Mouse (Mus musculus) liver, adult 2 months (tissue): ENCODE measurements around the gene Cdc34b. TPM values are rescaled to one million over a fixed set of nuclear protein-coding genes. Genes with fewer than 3 reads are reported as not detected.

Experiments used
- DNase-seq: peaks from one replicate; pipeline ENCODE4 v3.0.0-alpha.2; 2011; ENCODE audit warnings: low read depth, low spot score; ENCODE audit errors: extremely low read depth
- H3K27ac ChIP-seq: fragments of 200-500 bp; replicated peaks from 2 replicates; pipeline ENCODE4 v1.5.1; 2012; ENCODE audit warnings: low read depth, mild to moderate bottlenecking, control low read depth, inconsistent platforms, low read length; ENCODE audit not compliant: insufficient read depth
- H3K27me3 ChIP-seq: fragments of 200-500 bp; 2 replicates; pipeline ENCODE4 v1.6.1; 2012; ENCODE audit warnings: mild to moderate bottlenecking, moderate library complexity, low read length, inconsistent platforms; ENCODE audit not compliant: control insufficient read depth, insufficient read depth
- H3K36me3 ChIP-seq: fragments of 200-500 bp; 2 replicates; pipeline ENCODE4 v1.6.1; 2012; ENCODE audit warnings: low read length, inconsistent platforms; ENCODE audit not compliant: control insufficient read depth, insufficient read depth
- H3K4me1 ChIP-seq: fragments of 200-500 bp; 2 replicates; pipeline ENCODE4 v1.6.1; 2011; ENCODE audit warnings: low read length; ENCODE audit not compliant: control insufficient read depth, insufficient read depth
- H3K4me3 ChIP-seq: fragments of 200-500 bp; 2 replicates; pipeline ENCODE4 v1.5.1; 2011; ENCODE audit warnings: low read depth, mild to moderate bottlenecking, control low read depth, low read length, moderate library complexity; ENCODE audit not compliant: insufficient read depth
- H3K79me2 ChIP-seq: fragments of 200-500 bp; 2 replicates; pipeline ENCODE4 v1.6.1; 2012; ENCODE audit warnings: inconsistent platforms, mild to moderate bottlenecking, low read length, moderate library complexity; ENCODE audit not compliant: control insufficient read depth, insufficient read depth
- H3K9ac ChIP-seq: fragments of 200-500 bp; 2 replicates; pipeline ENCODE4 v1.6.1; 2012; ENCODE audit warnings: low read depth, mild to moderate bottlenecking, control low read depth, inconsistent platforms, low read length
- CTCF ChIP-seq: fragments of 200-500 bp; IDR thresholded peaks from 2 replicates; pipeline ENCODE4 v1.5.1; 2011; ENCODE audit warnings: low read depth, low read length, control low read depth
- POLR2A ChIP-seq: fragments of 200-500 bp; IDR thresholded peaks from 2 replicates; pipeline ENCODE4 v1.6.1; 2011; ENCODE audit warnings: low read length, control low read depth; ENCODE audit not compliant: insufficient read depth; ENCODE audit errors: extremely low read depth
- WGBS: fragments of 180-500 bp; shearing (Covaris S2); methylation state at CpG from one replicate; pipeline ENCODE4 v1.1.7; 2018; 5-methylcytosine and 5-hydroxymethylcytosine counted together
- polyA plus RNA-seq: library from polyadenylated mRNA; depleted of rRNA; stranded (reverse); fragments of >200 nt; gene quantifications from 2 replicates; pipeline ENCODE4 v1.2.3, GENCODE M21; 2012; rRNA removed
- total RNA-seq: library from RNA; depleted of rRNA; stranded (reverse); fragments of >200 nt; gene quantifications from 2 replicates; pipeline ENCODE4 v1.2.3, GENCODE M21; 2014; rRNA removed

The Cdc34b gene
- total and polyA plus RNA-seq, 2 experiments, result 0.07 TPM; not detected in 1

- no peak for DNase-seq
- WGBS, result 56% methylated on average over 3 of the region's 3 CpGs
These were observed 30.9 kb downstream of the Cdc34b start for GRCm38 (mm10) chr11:94772363-94773055.

GRCm38 (mm10) chr11:94773851-94774250, 32.3 kb downstream of the Cdc34b start:
- H3K27me3 ChIP-seq, result no peaks in the 10 kb centered on the region
- no peaks in the 10 kb centered on the region for H3K36me3 ChIP-seq
- TF ChIP-seq CTCF (peak; percentile 14; the same call in 1 of the 2 replicates), POLR2A (no peak)
- H3K4me1 ChIP-seq, result no peaks in the 10 kb centered on the region
- peak; percentile 6 for DNase-seq
- H3K4me3 ChIP-seq, result no peak overlapping the region
- H3K9ac ChIP-seq, result no peak overlapping the region
- H3K79me2 ChIP-seq, result no peaks in the 10 kb centered on the region
- no peak overlapping the region for H3K27ac ChIP-seq
- 89% methylated on average over 1 of the region's 1 CpGs for WGBS

More at GRCm38 (mm10) chr11:94772363-94773055, 30.9 kb downstream of the Cdc34b start:
- Histone ChIP-seq H3K36me3 (no peaks in the 10 kb centered on the region), H3K9ac (no peak overlapping the region), H3K27ac (no peak overlapping the region), H3K4me3 (no peak overlapping the region), H3K79me2 (no peaks in the 10 kb centered on the region), H3K4me1 (no peaks in the 10 kb centered on the region), H3K27me3 (no peaks in the 10 kb centered on the region)
- TF ChIP-seq POLR2A (no peak), CTCF (no peak)

GRCm38 (mm10) chr11:94774887-94775497, 33.4 kb downstream of the Cdc34b start:
- 86% methylated on average over 5 of the region's 5 CpGs for WGBS
- Histone ChIP-seq H3K79me2 (no peaks in the 10 kb centered on the region), H3K27ac (no peak overlapping the region), H3K9ac (no peak overlapping the region), H3K36me3 (no peaks in the 10 kb centered on the region), H3K4me1 (no peaks in the 10 kb centered on the region), H3K4me3 (no peak overlapping the region), H3K27me3 (no peaks in the 10 kb centered on the region)
- no peak for DNase-seq
- TF ChIP-seq CTCF (no peak), POLR2A (no peak)

DNA sequence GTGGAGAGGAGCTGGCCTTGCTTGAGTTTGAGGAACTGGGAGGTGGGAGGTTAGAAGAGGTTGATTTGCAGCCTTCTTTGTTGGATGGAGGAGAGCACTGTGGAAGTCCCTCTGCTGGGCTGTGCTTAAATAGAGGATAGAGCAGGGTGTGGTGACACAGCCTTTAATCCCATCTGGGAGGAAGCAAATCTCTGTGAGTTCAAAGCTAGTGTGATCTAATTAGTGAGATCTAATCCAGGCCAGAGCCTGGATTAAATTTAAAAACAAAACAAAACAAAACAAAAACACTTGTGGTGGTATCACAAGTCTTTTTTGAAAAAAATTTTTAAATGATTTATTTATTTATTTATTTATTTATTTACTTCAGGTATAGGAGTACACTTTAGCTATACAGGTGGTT, 41.0 kb downstream of the Cdc34b start, which contains the start of gene Tmem92:
Gene Tmem92 (minus strand): TSS at position 101 of the 400 bp plus-strand sequence.
- TF ChIP-seq POLR2A (no peak), CTCF (no peak)
- no peak for DNase-seq
- no peak within 1 kb of the TSS for H3K9ac ChIP-seq

DNA sequence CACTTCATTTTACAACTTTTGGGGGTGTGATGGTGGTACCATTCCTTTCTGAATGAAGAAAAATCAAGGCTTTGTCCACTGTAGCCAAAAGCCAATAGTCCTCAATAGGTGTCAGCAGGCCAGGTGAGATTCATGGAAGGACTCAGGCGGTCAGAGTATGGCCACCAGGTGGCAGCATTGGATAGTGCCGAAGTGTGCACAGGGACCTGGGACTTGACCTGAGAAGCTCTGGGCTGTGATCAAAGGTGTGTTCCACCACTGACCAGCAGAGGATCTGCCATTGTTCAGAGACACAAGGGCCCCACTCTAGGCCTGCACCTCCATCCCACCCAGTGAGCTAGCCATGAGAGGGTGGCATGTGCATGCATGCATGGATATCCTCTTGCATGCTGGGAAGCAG, 43.7 kb downstream of the Cdc34b start:
- no peaks in the 10 kb centered on the region for H3K36me3 ChIP-seq
- H3K4me1 ChIP-seq, result no peaks in the 10 kb centered on the region
- H3K27ac ChIP-seq, result no peak overlapping the region
- peak; percentile 64 for DNase-seq
- no peaks in the 10 kb centered on the region for H3K27me3 ChIP-seq
- no peaks in the 10 kb centered on the region for H3K79me2 ChIP-seq
- 8% methylated on average over 2 of the region's 2 CpGs for WGBS
- no peak overlapping the region for H3K4me3 ChIP-seq
- TF ChIP-seq POLR2A, result no peak
- TF ChIP-seq CTCF, result peak; percentile 93
- no peak overlapping the region for H3K9ac ChIP-seq

More for the DNA sequence above, 41.0 kb downstream of the Cdc34b start, which contains the start of gene Tmem92:
- Histone ChIP-seq H3K4me1 (no peaks in the 10 kb centered on the region), H3K4me3 (no peak within 1 kb of the TSS), H3K27ac (no peak within 1 kb of the TSS), H3K36me3 (no peaks in the 10 kb centered on the region), H3K27me3 (no peaks in the 10 kb centered on the region), H3K79me2 (no peaks in the 10 kb centered on the region)

- Histone ChIP-seq H3K9ac (no peak overlapping the region), H3K27ac (no peak overlapping the region), H3K4me3 (no peak overlapping the region), H3K79me2 (no peaks in the 10 kb centered on the region), H3K27me3 (no peaks in the 10 kb centered on the region; the same call in 1 of the 2 replicates), H3K4me1 (no peaks in the 10 kb centered on the region), H3K36me3 (no peaks in the 10 kb centered on the region)
- no peak for DNase-seq
- TF ChIP-seq CTCF (no peak), POLR2A (no peak)
These were observed 50.1 kb downstream of the Cdc34b start for GRCm38 (mm10) chr11:94791700-94792099.

Other genes with a start within 250 kb of the Cdc34b start
- not detected in 2 replicates for gene Epn3, start 241.8 kb upstream of the Cdc34b start, total RNA-seq
- 0.05 and 0.11 TPM in 2 replicates for gene Epn3, start 241.8 kb upstream of the Cdc34b start, polyA plus RNA-seq
- gene Mycbpap, start 220.0 kb upstream of the Cdc34b start, total RNA-seq, result 0.09 TPM in 1 of 2 replicates, not detected in the other
- gene Mycbpap, start 220.0 kb upstream of the Cdc34b start, polyA plus RNA-seq, result 0.02 and 0.04 TPM in 2 replicates
- gene Rsad1, start 192.5 kb upstream of the Cdc34b start, total RNA-seq, result 2.1 and 2.6 TPM in 2 replicates
- gene Rsad1, start 192.5 kb upstream of the Cdc34b start, polyA plus RNA-seq, result 5.7 and 8.0 TPM in 2 replicates
- gene Chad, start 176.7 kb upstream of the Cdc34b start, total RNA-seq, result not detected in 2 replicates
- gene Chad, start 176.7 kb upstream of the Cdc34b start, polyA plus RNA-seq, result not detected in 2 replicates
- 42.4 and 43.4 TPM in 2 replicates for gene Acsf2, start 139.9 kb upstream of the Cdc34b start, total RNA-seq
- gene Acsf2, start 139.9 kb upstream of the Cdc34b start, polyA plus RNA-seq, result 81.9 and 97.8 TPM in 2 replicates
- 40.6 and 46.3 TPM in 2 replicates for gene Lrrc59, start 112.0 kb upstream of the Cdc34b start, total RNA-seq
- 41.2 and 43.8 TPM in 2 replicates for gene Lrrc59, start 112.0 kb upstream of the Cdc34b start, polyA plus RNA-seq
- 87.4 and 112 TPM in 2 replicates for gene Mrpl27, start 88.0 kb upstream of the Cdc34b start, total RNA-seq
- 68.7 and 74.6 TPM in 2 replicates for gene Mrpl27, start 88.0 kb upstream of the Cdc34b start, polyA plus RNA-seq
- 0.09 and 0.27 TPM in 2 replicates for gene Eme1, start 87.8 kb upstream of the Cdc34b start, total RNA-seq
- 0.12 TPM in 1 of 2 replicates, not detected in the other for gene Eme1, start 87.8 kb upstream of the Cdc34b start, polyA plus RNA-seq
- gene Xylt2, start 64.3 kb upstream of the Cdc34b start, total RNA-seq, result 11.4 and 12.6 TPM in 2 replicates
- 18.9 and 19.7 TPM in 2 replicates for gene Xylt2, start 64.3 kb upstream of the Cdc34b start, polyA plus RNA-seq
- gene Gm11541, start 37.3 kb upstream of the Cdc34b start, total RNA-seq, result not detected in 2 replicates
- gene Gm11541, start 37.3 kb upstream of the Cdc34b start, polyA plus RNA-seq, result not detected in 2 replicates
- not detected in 2 replicates for gene Tmem92, start 40.9 kb downstream of the Cdc34b start, total RNA-seq
- gene Tmem92, start 40.9 kb downstream of the Cdc34b start, polyA plus RNA-seq, result not detected in 2 replicates
- 1.6 and 3.3 TPM in 2 replicates for gene Col1a1, start 194.4 kb downstream of the Cdc34b start, total RNA-seq
- gene Col1a1, start 194.4 kb downstream of the Cdc34b start, polyA plus RNA-seq, result 2.3 TPM in 2 replicates
- not detected in 2 replicates for gene Hils1, start 225.8 kb downstream of the Cdc34b start, total RNA-seq
- gene Hils1, start 225.8 kb downstream of the Cdc34b start, polyA plus RNA-seq, result 0.19 TPM in 1 of 2 replicates, not detected in the other
- 0.09 TPM in 1 of 2 replicates, not detected in the other for gene Sgca, start 234.5 kb downstream of the Cdc34b start, total RNA-seq
- gene Sgca, start 234.5 kb downstream of the Cdc34b start, polyA plus RNA-seq, result not detected in 2 replicates
- 2.6 and 4.0 TPM in 2 replicates for gene Ppp1r9b, start 249.3 kb downstream of the Cdc34b start, total RNA-seq
- 3.5 and 3.6 TPM in 2 replicates for gene Ppp1r9b, start 249.3 kb downstream of the Cdc34b start, polyA plus RNA-seq